Mouse (Mus musculus): ENCODE data around the gene Dnaaf2.
"Not testable (repeated sequence)": the region's sequence is repeated elsewhere in the genome, so short reads cannot be mapped to it uniquely, and the experiment has no call there.

Gene Dnaaf2

DNA sequence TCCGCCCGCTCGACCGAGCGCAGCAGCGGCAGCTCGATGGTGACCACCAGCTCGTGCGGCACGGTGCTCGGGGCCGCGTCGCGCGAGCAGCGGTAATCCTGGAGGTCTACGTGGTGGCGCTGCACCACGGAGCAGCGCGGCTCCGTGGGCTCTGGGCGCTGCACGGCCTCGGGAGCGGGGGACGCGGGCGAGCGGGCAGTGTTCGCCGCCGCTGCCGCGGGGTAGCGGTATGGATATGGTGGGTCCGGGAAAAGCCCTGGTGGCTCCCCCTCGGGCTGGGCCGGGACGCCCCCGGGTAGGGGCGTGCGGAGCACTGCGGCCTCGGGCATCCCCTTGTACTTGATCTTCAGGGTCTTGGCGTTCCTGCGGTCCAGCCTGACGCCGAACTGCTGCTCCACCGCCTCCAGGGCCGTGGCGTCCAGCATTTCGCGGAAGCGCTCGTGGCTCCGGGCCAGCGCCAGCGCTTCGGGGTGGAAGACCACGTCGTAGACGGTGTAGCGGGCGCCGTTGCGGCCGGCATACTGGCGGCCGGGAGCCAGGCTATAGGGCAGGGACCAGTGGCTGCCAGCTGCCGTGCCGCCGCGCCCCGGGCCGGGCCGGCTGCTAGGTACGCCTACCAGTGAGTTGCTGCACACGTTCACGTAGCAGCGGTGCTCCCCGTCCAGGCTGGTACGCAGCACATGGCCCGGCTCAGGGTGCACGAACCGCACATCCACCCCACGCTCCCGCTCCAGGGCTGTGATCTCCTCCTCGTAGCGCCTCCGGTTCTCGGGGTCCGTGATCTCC, 658 bp downstream of the Dnaaf2 start:
- DNase-seq (ENCODE audit: low spot score), result peak; percentile 19

DNA sequence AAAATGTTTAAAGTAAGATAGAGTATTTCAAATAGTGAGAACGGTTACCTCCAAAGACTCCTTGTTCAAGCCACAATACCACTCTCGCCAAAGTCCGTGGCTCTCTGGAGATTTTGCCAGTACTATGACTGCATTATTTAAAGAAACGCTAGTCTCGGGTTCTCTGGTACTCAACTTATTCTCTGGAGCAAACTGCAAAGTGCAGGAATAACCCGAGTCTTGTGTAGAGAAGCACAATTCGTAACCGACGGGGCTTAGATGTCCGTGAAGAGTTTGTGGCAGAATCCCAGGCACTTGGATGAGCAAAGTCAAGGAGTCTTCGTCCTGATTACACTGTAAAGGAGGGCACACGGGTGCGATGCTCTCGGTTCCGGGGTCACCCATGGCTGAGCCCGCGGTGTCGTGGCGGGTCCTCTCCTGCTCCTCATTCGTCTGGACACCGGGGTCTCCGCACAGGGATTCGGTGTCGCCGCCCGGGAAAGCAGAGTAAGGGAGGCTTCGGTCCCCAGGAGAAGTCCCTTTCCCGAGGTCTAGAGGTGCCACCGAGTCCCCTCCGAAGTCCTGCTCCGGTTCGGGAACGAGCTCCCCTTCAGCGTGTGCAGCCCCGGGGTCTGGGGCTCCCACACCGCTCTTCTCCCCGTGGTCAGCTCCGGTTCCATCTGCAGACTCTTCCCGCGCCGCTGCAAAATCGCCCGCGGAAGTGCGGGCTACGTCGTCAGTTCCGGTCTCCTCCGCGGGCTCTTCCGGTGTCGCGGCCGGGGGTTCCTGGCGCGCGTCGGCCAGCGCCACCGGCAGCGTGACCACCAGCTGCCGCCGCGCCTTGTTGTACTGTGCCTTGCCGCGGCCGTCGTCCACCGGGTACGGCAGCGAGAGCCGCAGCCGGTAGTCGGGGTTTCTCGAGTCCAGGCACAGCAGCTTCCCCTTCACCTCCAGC, 1.5 kb downstream of the Dnaaf2 start, which contains the start of gene Gm49383:
Gene Gm49383, minus strand, starts transcription at position 661 of the 934 bp plus-strand sequence.
- DNase-seq (ENCODE audit: low spot score), result peak; percentile 38

DNA sequence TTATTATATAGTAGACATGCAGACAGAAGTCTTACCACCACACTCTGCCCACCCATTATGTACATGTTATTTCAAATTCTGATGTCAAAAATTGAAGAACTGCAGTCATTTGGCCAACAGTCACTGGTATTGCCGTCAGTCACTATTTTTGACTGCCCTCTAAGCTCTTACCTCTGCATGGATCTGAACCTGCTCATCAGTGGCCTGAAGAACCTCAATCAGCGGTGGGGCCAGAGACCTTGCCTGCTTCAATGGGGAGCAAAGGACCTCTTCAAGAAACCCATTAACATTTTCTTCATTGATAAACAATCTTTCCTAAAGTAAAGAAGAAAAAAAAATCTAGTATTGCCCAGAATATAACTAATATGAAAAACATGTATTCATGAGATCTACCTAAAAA, 5.6 kb downstream of the Dnaaf2 start:
- no peak for DNase-seq (ENCODE audit: low spot score)

DNA sequence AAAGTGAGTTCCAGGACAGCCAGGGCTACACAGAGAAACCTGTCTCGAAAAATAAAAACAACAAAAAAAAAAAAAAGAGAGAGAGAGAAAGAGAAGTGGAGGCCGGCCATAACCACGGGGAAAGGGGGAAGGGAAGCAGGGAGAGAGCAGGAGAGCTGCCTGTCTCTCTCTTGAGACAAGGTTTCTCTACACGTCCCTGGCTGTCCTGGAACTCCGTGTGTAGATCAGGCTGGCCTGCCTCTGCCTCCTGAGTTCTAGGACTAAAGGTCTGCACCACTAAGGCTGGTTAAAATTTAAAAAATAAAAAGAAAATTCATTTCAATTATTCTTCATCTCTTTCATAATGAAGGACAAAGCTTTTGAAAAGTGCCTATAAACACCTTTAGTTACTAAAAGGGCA, 6.8 kb downstream of the Dnaaf2 start:
- no peak for DNase-seq (ENCODE audit: low spot score)

DNA sequence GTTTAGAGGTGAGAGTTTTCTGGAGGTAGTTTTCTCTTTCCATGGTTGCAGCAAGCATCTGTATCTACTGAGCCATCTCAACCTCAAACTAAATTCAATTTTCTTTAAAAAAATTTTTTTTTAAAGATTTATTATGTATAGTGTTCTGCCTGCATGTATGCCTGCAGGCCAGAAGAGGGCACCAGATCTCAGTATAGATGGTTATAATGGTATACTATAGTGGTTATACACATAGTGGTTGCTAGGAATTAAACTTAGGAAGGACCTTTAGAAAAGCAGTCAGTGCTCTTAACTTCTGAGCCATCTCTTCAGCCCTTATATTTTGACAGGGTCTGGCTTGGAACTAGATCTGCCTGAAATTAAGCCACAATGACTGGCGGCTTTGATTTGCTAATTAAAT, 7.7 kb downstream of the Dnaaf2 start:
- DNase-seq (ENCODE audit: low spot score), result no peak

DNA sequence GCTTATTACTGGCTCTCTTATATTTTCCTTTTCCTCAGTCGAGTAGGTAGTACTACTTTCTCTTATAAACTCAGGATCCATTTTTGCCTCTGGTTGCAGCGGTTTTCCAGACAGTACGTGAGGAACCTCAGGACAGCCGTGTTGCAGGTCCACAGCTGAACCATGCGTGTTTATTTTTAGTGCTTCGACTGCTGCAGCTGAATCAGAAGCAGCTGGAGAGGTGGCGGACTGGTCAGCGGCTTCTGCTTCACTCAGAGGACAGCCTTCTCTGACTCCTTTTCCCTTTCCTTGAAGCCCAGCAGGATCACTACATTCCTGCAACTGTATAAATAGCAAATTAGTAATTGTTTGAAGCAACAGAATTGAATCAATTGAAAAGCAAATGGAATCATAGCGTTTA, 8.2 kb downstream of the Dnaaf2 start:
- no peak for DNase-seq (ENCODE audit: low spot score)

DNA sequence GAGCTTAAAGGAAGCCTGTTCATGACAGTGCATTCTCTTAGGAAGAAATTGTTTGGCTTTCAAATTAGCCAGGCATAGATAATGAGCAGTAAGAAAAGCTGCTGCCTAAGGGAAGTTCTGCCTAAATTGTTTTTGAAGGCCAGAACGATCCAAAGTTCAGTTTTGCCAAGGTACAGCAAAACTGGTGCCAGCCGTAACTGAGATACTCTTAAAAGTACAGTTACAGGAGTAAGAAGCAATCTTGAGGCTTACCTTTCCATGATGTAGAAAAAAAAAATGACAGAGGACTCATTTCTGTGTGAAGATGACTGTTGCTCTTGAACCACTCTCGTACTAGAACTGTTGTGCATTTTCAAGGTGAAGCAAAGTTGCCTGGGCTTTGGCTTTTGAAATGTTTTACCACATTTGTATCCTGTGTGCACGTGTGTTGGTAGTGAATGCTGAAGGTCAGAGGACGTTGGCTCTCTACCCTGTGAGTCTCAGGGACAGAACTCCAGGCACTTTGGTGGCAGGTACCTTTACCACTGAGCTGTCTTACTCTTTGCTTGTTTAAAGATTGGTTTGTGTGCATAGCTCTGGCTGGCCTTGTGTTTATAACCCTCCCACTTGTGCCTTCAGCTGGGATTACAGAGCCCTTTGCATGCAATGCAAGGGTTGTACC, 11.3 kb downstream of the Dnaaf2 start:
- no peak for DNase-seq (ENCODE audit: low spot score)

DNA sequence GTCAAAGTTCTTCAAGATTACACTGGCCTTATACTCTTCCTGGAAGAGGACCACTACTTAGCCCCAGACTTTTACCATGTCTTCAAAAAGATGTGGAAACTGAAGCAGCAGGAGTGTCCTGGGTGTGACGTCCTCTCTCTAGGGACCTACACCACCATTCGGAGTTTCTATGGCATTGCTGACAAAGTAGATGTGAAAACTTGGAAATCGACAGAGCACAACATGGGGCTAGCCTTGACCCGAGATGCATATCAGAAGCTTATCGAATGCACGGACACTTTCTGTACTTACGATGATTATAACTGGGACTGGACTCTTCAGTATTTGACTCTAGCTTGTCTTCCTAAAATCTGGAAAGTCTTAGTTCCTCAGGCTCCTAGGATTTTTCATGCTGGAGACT, 12.9 kb downstream of the Dnaaf2 start:
- no peak for DNase-seq (ENCODE audit: low spot score)

DNA sequence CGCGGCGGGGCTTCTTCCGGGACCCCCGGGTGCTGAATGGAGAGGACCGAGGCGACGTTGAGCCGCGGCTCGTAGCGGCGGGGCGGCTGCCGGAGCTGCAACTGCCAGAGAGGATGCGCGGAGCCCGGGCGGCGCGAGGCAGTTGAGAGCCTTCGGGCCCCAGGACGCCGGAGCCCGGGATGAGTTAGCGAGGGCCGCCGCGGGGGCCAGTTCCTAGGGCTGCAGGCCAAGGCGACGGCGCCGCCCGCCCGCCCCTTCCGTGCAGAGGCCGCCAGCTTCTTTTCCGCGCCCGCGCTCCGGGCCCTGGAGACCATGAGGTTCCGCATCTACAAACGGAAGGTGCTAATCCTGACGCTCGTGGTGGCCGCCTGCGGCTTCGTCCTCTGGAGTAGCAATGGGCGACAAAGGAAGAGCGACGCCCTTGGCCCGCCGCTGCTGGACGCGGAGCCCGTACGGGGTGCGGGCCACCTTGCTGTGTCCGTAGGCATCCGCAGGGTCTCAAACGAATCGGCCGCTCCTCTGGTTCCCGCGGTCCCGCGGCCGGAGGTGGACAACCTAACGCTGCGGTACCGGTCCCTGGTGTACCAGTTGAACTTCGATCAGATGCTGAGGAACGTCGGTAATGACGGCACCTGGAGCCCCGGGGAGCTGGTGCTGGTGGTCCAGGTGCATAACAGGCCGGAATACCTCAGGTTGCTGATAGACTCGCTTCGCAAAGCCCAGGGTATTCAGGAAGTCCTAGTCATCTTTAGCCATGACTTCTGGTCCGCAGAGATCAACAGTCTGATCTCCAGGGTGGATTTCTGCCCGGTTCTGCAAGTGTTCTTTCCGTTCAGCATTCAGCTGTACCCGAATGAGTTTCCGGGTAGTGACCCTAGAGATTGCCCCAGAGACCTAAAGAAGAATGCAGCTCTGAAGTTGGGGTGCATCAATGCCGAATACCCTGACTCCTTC, 13.6 kb downstream of the Dnaaf2 start:
- no peak for DNase-seq (ENCODE audit: low spot score)

DNA sequence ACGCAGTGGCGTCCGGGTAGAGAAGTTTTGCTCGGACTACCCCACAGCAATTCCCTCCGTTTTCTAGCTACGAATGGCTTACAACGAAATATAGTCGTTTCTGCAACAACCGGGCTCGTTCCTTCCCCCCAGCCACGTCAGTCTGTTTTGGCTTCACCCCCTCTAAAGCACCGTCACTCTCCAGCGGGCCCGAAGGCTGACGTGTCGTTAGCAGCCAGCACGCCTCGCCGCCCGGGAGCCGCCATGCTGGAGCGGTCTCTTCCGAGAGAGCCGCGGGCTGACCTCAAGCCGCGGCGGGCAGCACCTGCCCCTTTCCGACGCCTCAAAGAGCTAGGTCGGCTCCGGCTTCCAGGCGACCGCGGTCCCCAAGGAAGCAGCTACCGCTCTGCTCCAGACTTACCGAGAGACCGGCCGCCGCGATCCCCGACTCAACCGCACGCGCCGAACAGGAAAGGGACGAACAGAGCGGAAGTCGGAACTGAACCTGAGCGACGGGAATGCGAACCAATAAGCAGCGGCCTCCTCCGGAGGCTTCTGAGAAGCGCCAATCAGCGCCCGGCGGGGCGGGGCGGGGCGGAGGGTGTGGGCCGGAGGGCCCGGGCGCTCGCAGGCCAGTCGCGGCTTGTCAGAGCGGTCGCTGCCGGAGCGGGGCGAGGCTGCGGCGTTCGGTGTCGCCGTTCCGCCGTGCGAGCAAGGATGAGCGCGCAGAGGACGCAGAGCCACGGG, 14.5 kb downstream of the Dnaaf2 start, which contains the start of the genes Rpl36al and Mgat2:
Gene Rpl36al, minus strand, starts transcription at position 501 of the 726 bp plus-strand sequence.
Gene Mgat2, plus strand, starts transcription at position 575 of the 726 bp plus-strand sequence.
- peak; percentile 96 for DNase-seq (ENCODE audit: low spot score)

DNA sequence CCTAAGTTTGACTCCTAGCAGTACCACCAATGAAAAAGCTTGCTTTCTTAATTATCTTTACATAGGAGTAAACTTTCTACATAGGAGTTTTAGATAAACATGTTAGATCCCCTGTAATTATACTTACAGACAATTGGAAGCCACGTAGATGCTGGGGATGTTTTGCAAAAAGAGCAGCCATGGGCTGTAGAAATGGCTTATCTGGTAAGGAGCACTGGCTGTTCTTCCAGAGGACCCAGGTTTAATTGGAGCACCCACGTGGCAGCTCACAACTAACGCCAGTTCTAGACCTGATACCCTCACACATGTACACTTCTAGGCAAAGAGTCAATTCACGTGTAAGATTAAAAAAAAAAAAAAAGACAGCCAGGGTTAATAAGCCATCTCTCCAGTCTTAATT, 16.4 kb downstream of the Dnaaf2 start:
- DNase-seq (ENCODE audit: low spot score), result no peak

DNA sequence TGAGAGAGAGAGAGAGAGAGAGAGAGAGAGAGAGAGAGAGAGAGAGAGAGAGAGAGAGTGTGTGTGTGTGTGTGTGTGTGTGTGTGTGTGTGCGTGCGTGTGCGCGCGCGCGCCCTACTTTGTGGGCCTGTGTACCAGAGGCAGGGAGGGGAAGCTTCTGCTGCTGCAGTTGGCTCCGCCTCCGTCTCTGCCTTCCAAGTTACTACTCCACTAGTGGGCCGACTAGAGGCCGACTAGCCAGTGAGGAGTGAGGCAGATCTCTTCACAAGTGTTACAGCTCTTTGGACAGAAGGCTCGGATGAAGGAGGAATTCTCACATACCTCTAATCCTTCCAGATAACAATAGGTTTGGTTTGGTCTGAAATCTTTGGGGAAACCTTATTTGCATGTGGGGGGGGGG, 18.9 kb downstream of the Dnaaf2 start:
- no peak for DNase-seq (ENCODE audit: low spot score)

DNA sequence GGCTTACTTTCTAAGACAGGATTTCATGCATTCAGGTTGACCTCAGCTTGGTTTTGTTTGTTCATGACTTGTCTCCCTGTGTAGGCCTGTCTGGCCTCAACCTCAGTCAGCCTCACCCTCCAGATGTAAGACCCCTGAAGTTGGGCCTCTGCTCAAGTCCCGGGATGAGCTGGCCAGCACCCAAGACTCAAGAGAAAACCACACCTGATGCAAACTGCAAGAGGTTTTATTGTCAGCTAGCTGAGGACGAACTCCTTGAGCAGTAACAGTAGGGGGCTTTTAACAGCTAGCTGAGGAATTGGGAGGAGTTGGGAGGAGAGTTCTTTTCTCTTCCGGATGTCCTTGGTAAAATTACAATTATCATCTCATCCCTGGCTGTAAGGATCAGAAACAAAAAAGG, 20.7 kb downstream of the Dnaaf2 start:
- DNase-seq (ENCODE audit: low spot score), result no peak

DNA sequence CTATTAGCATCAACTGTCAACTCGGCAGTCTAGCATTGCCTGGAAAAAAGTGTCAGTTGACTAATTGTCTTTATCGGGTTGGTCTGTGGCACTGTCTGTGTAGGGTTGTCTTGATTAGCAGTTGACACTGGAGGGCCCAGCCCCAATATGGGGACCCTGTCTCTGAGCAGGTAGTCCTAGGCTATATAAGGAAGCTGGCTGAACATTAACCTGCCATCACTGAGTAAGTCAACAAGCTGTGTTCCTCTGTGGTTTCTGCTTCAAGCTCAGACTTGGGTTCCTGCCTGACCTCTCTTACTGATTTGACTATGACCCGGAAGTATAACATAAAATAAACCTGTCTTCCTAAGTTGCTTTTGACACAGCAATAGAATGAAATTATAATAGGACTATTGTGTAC, 22.3 kb downstream of the Dnaaf2 start:
- DNase-seq (ENCODE audit: low spot score), result no peak

DNA sequence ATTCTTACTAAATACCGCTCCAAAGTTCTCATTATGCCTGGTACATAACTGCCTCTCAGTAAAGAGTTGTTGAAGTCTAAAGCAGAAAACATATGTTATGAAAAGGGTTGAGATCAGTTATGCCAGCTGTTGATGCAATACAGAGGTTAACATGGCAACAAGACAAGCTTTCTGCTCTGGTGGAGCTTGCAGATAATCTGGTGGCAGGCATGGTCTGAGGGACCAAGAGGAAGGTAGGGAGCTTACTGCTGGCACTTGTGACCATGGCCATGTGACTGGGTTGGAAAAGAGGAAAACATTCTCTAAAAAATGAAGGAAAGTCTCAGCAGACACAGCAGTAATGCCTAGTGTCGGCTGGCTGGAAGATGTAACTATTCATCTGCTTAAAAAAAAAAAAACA, 26.9 kb downstream of the Dnaaf2 start:
- DNase-seq (ENCODE audit: low spot score), result no peak

DNA sequence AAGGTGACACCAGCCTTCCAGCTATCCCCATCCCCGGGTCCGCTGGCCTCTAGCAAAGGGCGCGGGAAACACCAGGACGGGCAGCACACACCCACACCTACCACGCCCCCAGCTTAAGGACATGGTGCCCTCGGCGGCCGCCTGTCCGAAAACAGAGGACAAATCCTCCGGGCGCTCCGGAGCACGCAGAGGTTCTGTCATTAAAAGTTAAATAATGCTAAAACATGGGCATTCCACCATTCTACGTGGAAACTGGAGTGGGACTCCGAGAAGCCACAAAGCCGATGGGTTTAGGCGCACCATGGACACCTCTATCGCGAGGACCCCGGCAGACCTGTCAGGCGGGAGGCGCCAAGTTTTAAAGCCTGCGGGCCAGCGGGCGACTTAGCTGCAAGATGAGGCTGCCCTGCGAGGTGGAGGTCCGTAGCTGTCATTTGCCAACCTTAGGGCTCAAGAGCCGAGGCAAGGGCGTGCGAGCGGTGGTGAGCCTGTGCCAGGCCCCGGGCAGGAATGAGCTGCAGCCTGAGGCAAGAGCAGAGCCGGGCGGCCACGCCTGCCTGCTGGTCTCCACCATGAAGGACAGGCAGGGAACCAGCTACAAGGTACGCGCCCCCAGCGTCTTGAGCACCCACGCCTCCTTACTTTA, 29.6 kb downstream of the Dnaaf2 start, which contains the start of gene Lrr1:
Gene Lrr1, plus strand, starts transcription at position 354 of the 646 bp plus-strand sequence.
- peak; percentile 67 for DNase-seq (ENCODE audit: low spot score)

DNA sequence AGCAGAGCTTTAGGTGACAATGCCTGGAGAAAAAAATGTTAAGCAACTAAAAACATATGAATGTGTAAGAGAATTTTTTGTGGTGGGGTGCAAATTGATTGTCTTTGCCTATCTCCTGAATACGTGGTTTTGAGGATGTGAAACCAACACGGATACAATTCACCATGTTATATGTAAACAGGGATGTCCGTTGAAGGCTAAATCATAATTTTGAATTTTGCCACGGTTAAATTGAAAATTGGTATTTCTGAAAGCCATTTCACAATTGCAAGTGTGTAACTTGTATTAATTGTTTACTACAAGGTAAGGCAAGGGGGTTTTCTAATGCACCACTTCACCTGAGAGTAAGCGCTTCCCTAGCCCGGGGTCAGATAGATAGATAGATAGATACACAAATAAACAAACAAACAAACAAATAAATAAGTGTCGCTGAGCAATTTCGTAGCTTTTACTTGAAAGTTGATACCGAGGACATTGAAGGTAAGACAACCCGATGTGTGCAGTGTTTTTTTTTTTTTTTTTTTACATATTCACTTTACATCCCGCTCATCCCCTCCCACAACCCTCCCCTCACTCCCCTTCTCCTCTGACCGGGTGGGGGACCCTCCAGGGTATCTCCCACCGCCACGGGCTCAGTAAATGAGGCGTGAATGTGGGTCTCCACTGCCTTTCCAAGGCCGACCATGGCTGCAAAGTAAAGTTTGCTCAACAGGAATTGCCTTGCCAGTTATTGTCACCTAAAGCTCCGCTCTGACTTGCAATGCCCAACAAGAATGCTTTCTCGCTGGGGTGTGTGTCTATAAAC, 30.4 kb downstream of the Dnaaf2 start:
- no peak for DNase-seq (ENCODE audit: low spot score)

DNA sequence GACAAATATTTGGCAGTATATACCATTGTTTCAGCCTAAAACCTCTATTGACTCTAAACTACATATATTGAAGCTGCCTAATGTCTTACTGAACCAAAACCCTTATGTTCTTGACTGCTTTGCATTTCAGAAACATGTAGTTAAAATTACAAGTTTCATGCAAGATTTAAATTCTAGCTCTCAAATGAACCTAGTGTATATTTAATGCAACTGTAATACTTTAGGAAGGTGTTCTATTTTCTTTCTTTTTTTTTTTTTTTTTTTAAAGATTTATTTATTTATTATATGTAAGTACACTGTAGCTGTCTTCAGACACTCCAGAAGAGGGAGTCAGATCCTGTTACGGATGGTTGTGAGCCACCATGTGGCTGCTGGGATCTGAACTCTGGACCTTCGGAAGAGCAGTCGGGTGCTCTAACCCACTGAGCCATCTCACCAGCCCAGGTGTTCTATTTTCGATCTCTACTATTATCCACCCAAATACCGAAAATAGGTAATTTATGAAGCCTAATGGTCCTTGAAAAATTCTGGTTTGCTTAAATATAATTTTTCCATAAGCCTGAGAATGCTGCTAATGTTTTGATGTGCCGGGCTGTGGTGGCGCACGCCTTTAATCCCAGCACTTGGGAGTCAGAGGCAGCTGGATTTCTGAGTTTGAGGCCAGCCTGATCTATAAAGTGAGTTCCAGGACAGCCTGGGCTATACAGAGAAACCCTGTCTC, 31.2 kb downstream of the Dnaaf2 start:
- DNase-seq (ENCODE audit: low spot score), result not testable (repeated sequence)

All from ovary, adult 18-20 months (tissue).